Comparison of ENCODE assay signal across 8 mouse cellular contexts in the genomic region with DNA sequence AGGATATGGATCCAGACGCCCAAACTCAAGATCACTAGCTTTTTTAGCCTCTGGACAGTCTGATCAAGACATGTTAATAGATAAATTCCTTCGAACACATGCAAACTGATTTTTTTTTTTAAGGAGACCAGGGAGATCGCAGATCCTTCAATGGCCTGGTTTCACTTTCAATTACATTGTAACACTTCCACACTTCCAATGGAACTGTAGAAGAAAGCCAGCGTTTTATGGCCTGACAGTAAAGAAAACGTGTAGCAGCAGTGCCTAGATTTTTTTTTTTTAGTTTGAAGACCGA. TPM values are rescaled to one million over a fixed set of nuclear protein-coding genes. Genes with fewer than 3 reads are reported as not detected.
A peak's percentile ranks its signal among the peaks of the same experiment; 100 is the strongest.
DNase-seq lines count a peak whose midpoint lies in the region; ATAC-seq and TF ChIP-seq lines count a peak whose summit lies in the region.

No protein-coding gene starts in this region.

- no peaks in the 10 kb centered on the region for H3K27me3 ChIP-seq in embryonic facial prominence, embryonic 10.5 days (replicated peaks; ENCODE audit: low read depth, poor library complexity, severe bottlenecking)
- no peaks in the 10 kb centered on the region for H3K27me3 ChIP-seq in intestine, postnatal 0 days (replicated peaks; ENCODE audit: control insufficient read depth, insufficient read depth, low read length)
- H3K27me3 ChIP-seq in neural tube, embryonic 15.5 days (replicated peaks), result no peaks in the 10 kb centered on the region

- H3K36me3 ChIP-seq in embryonic facial prominence, embryonic 10.5 days (replicated peaks), result no peaks in the 10 kb centered on the region
- no peaks in the 10 kb centered on the region for H3K36me3 ChIP-seq in intestine, postnatal 0 days (ENCODE audit: control insufficient read depth, insufficient read depth)
- no peaks in the 10 kb centered on the region for H3K36me3 ChIP-seq in neural tube, embryonic 15.5 days

- no peak for ATAC-seq in intestine, postnatal 0 days
- no peak for ATAC-seq in neural tube, embryonic 15.5 days (ENCODE audit: low FRiP score)

- DNase-seq in layer of hippocampus, adult 2 months (ENCODE audit: low spot score in 2 of 2), result no peak
- no peak for DNase-seq in layer of hippocampus, adult 9-10 months (ENCODE audit: low spot score)
- no peak for DNase-seq in embryonic facial prominence, embryonic 10.5 days (ENCODE audit: low spot score)
- DNase-seq in adrenal gland, postnatal 4 days (ENCODE audit: low spot score in 2 of 2), result no peak
- no peak for DNase-seq in left cerebral cortex, adult 11 months (ENCODE audit: low spot score)
- DNase-seq in right cerebral cortex, adult 18-20 months, result no peak

- no peak for TF ChIP-seq CTCF in layer of hippocampus, adult 2 months (conservative IDR thresholded peaks at IDR 0.05)
- no peak for TF ChIP-seq CTCF in intestine, postnatal 0 days (IDR thresholded peaks at IDR 0.05; ENCODE audit: low read depth)

- peaks cover 33% of the 10 kb centered on the region for H3K4me1 ChIP-seq in embryonic facial prominence, embryonic 10.5 days
- 0 out of 2 replicates have a peak, but pooled peaks cover 12% of the 10 kb centered on the region for H3K4me1 ChIP-seq in intestine, postnatal 0 days (replicated peaks; ENCODE audit: control insufficient read depth, insufficient read depth, low read length)
- peaks cover 48% of the 10 kb centered on the region for H3K4me1 ChIP-seq in neural tube, embryonic 15.5 days

- H3K27ac ChIP-seq in layer of hippocampus, adult 2 months, result peak overlapping the region; percentile 100
- H3K27ac ChIP-seq in embryonic facial prominence, embryonic 10.5 days (replicated peaks), result no peak overlapping the region
- peak overlapping the region; percentile 95 for H3K27ac ChIP-seq in intestine, postnatal 0 days (ENCODE audit: low read depth, low read length)
- peak overlapping the region; percentile 97 for H3K27ac ChIP-seq in neural tube, embryonic 15.5 days (replicated peaks)

- 45% methylated on average over 6 of the region's 6 CpGs for WGBS in embryonic facial prominence, embryonic 10.5 days
- 3% methylated on average over 6 of the region's 6 CpGs for WGBS in intestine, postnatal 0 days
- 15% methylated on average over 6 of the region's 6 CpGs for WGBS in neural tube, embryonic 15.5 days

- peak overlapping the region; percentile 97 for H3K9ac ChIP-seq in intestine, postnatal 0 days (ENCODE audit: low read depth, low read length)
- peak overlapping the region; percentile 93 for H3K9ac ChIP-seq in neural tube, embryonic 15.5 days (replicated peaks)

- H3K9me3 ChIP-seq in embryonic facial prominence, embryonic 10.5 days, result no peaks in the 10 kb centered on the region
- no peaks in the 10 kb centered on the region for H3K9me3 ChIP-seq in intestine, postnatal 0 days (ENCODE audit: control insufficient read depth)
- H3K9me3 ChIP-seq in neural tube, embryonic 15.5 days (replicated peaks), result no peaks in the 10 kb centered on the region

- H3K4me3 ChIP-seq in layer of hippocampus, adult 2 months, result peak overlapping the region; percentile 96
- H3K4me3 ChIP-seq in embryonic facial prominence, embryonic 10.5 days, result peak overlapping the region; percentile 92
- H3K4me3 ChIP-seq in intestine, postnatal 0 days (ENCODE audit: low read depth, low read length), result peak overlapping the region; percentile 98
- peak overlapping the region; percentile 93 for H3K4me3 ChIP-seq in neural tube, embryonic 15.5 days (replicated peaks)

- peak overlapping the region; percentile 85 for H3K4me2 ChIP-seq in intestine, postnatal 0 days (replicated peaks; ENCODE audit: low read depth)
- peak overlapping the region; percentile 72 for H3K4me2 ChIP-seq in neural tube, embryonic 15.5 days

RNA-seq across cellular contexts. Expression of a gene that starts 1.2 kb away (rescaled TPM):
- 10 to 100 TPM; 55.2 to 57.2 TPM for total RNA-seq in layer of hippocampus, adult 2 months (2021)
- polyA plus RNA-seq in embryonic facial prominence, embryonic 10.5 days (2016; fragmentation: Nextera tagmentation; extraction: Ambion mirVana), result 2.6 and 2.9 TPM in 2 replicates
- 14.7 and 15.9 TPM in 2 replicates for polyA plus RNA-seq in intestine, postnatal 0 days (2015; fragmentation: Nextera tagmentation; extraction: Ambion mirVana)
- polyA plus RNA-seq in neural tube, embryonic 15.5 days (2015; fragmentation: Nextera tagmentation; extraction: Ambion mirVana), result 7.0 and 9.6 TPM in 2 replicates
- total RNA-seq in adrenal gland, postnatal 4 days (2021), result 10 to 100 TPM; 47.3 to 48.6 TPM

RNA-seq across cellular contexts. Expression of a gene that starts 48.1 kb away (rescaled TPM):
- 10 to 100 TPM; 42.0 to 42.7 TPM for total RNA-seq in layer of hippocampus, adult 2 months (2021)
- 26.1 and 27.9 TPM in 2 replicates for polyA plus RNA-seq in embryonic facial prominence, embryonic 10.5 days (2016; fragmentation: Nextera tagmentation; extraction: Ambion mirVana)
- 47.4 and 50.7 TPM in 2 replicates for polyA plus RNA-seq in intestine, postnatal 0 days (2015; fragmentation: Nextera tagmentation; extraction: Ambion mirVana)
- 31.6 and 32.0 TPM in 2 replicates for polyA plus RNA-seq in neural tube, embryonic 15.5 days (2015; fragmentation: Nextera tagmentation; extraction: Ambion mirVana)
- total RNA-seq in adrenal gland, postnatal 4 days (2021), result 10 to 100 TPM; 34.1 to 42.3 TPM
